Mouse (Mus musculus) stomach, embryonic 15.5 days (tissue): ENCODE measurements around the gene Myh3. TPM values are rescaled to one million over a fixed set of nuclear protein-coding genes. Genes with fewer than 3 reads are reported as not detected.
A peak's percentile ranks its signal among the peaks of the same experiment; 100 is the strongest.

Experiments used
- ATAC-seq: fragments of 200-750 bp; cut with Nextera tagmentation; 2 replicates; pipeline ENCODE4 v1.8.0; 2017; ENCODE audit warnings: low read depth, moderate number of reproducible peaks, moderate TSS enrichment; ENCODE audit not compliant: insufficient read depth, low FRiP score
- H3K27ac ChIP-seq: fragments of 300-500 bp; sonication (generic); 2 replicates; pipeline ENCODE4 v1.5.1; 2015; ENCODE audit warnings: mild to moderate bottlenecking, inconsistent platforms
- H3K27me3 ChIP-seq: fragments of 300-500 bp; sonication (generic); replicated peaks from 2 replicates; pipeline ENCODE4 v1.6.1; 2015; ENCODE audit warnings: inconsistent platforms
- H3K36me3 ChIP-seq: fragments of 300-500 bp; sonication (generic); 2 replicates; pipeline ENCODE4 v1.6.1; 2015; ENCODE audit warnings: inconsistent platforms
- H3K4me1 ChIP-seq: fragments of 300-500 bp; sonication (generic); 2 replicates; pipeline ENCODE4 v1.6.1; 2015; ENCODE audit warnings: inconsistent platforms
- H3K4me2 ChIP-seq: fragments of 300-500 bp; sonication (generic); 2 replicates; pipeline ENCODE4 v1.6.1; 2015; ENCODE audit warnings: mild to moderate bottlenecking, inconsistent platforms
- H3K4me3 ChIP-seq: fragments of 300-500 bp; sonication (generic); replicated peaks from 2 replicates; pipeline ENCODE4 v1.5.1; 2015; ENCODE audit warnings: inconsistent platforms
- H3K9ac ChIP-seq: fragments of 300-500 bp; sonication (generic); 2 replicates; pipeline ENCODE4 v1.6.1; 2015; ENCODE audit warnings: inconsistent platforms
- H3K9me3 ChIP-seq: fragments of 300-500 bp; sonication (generic); 2 replicates; pipeline ENCODE4 v1.6.1; 2016; ENCODE audit warnings: inconsistent platforms
- WGBS: fragments of 180-500 bp; shearing (Covaris S2); methylation state at CpG from one replicate; pipeline ENCODE4 v1.1.7; 2015; 5-methylcytosine and 5-hydroxymethylcytosine counted together
- polyA plus RNA-seq: library from polyadenylated mRNA; unstranded; fragments of >200 nt; fragmentation: Nextera tagmentation; extraction: Ambion mirVana; gene quantifications from 2 replicates; pipeline ENCODE4 v1.2.1, GENCODE M21; 2015

Gene Myh3
- polyA plus RNA-seq, 1 experiment from 2014 or later, result 1.0 TPM

DNA sequence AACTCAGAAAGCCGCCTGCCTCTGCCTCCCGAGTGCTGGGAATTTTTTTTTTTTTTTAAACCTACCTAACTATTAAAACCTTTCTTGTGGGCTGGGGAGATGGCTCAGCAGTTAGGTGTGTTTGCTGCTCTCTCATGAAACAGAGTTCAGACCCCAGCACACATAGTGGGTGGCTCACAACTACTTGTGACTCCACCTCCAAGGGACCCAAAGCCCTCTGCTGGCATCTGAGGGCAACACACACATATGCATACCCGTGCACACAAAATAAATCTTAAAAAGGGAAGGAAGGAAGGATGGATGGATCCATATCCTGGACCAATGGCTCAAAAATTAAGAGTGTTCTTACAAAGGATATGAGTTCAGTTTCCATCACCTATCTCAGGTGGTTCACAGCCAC lies 28.8 kb upstream of the Myh3 start:
- 83% methylated on average over 3 of the region's 3 CpGs for WGBS
- H3K9me3 ChIP-seq, result no peaks in the 10 kb centered on the region
- no peak for ATAC-seq
- no peak overlapping the region for H3K9ac ChIP-seq
- no peak overlapping the region for H3K4me3 ChIP-seq
- no peaks in the 10 kb centered on the region for H3K27me3 ChIP-seq
- H3K27ac ChIP-seq, result no peak overlapping the region
- H3K4me1 ChIP-seq, result peaks cover 12% of the 10 kb centered on the region
- H3K4me2 ChIP-seq, result no peak overlapping the region
- no peaks in the 10 kb centered on the region for H3K36me3 ChIP-seq

DNA sequence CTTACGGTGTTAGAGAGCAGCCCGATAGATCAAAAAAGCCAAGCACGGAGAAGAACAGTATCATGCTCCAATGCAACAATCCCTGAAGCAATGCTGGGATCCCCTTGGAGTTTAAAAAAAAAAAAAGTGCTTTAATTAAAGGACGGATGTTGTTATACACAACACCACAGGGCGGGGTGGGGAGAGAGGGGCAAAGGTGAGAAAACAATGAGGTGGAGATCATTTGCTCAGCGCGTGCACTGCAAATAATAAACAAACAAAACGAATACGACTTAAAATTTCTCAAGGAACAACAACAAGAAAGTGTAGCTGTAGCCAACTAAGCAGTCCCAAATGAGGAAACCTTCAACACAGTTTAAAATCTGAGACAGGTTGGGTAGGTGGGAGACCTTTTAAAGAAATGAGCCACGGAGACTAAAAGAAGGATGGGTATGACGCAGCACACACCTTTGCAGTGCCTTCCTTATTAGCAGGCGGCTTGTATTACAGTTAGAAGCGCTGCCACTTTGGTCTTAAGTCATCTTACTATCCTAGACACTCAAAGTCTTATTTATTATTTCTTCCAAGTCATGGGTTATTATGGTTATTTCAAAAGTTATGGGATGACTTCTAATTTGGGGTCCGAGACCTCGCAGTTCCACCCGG lies 26.3 kb upstream of the Myh3 start:
- Histone ChIP-seq H3K4me2 (peak overlapping the region; percentile 64), H3K4me3 (peak overlapping the region; percentile 73), H3K9me3 (no peaks in the 10 kb centered on the region), H3K4me1 (peaks cover 12% of the 10 kb centered on the region), H3K27me3 (no peaks in the 10 kb centered on the region), H3K36me3 (peaks cover 9% of the 10 kb centered on the region; the same call in 1 of the 2 replicates), H3K9ac (peak overlapping the region; percentile 62), H3K27ac (peak overlapping the region; percentile 80)
- WGBS, result 9% methylated on average over 16 of the region's 16 CpGs
- ATAC-seq, result no peak; the same call in 1 of the 2 replicates

DNA sequence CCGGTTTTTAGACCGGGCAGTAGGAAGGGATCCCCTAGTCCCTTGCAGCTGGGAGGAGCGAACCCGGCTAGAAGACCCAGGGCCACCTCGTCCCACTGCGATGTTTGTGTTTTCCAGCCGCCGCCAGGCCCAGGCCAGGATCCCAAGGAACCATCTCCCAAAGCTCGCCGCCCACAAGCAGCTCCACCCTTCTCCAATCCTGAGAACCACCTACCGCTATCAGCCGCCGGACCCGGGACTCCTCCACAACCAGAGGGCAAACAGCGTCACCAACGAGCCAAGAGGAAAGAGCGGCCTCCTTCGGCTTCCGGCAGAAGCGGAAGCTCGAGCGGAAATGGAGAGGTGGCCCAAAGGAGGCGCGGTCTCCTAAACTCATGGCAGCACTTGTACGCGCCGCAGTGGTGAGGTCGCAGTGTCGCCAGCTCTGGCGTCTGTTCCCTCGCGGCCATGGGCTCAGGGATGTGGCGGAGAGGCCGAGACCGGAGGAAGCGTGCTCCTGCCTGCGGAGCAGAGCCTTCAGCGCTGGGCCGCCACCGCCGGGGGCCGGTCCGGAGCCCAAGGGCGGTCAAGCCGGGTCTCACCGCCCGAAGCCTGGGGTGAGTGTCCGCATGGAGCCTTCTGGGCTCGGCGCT lies 25.7 kb upstream of the Myh3 start, which contains the start of the genes Adprm and Sco1:
TSS of gene Adprm (minus strand) at position 274 of the 632 bp plus-strand sequence.
TSS of gene Sco1 (plus strand) at position 350 of the 632 bp plus-strand sequence.
- H3K27ac ChIP-seq, result peak within 1 kb of the TSS; percentile 80
- H3K36me3 ChIP-seq, result peaks cover 15% of the 10 kb centered on the region
- H3K27me3 ChIP-seq, result no peaks in the 10 kb centered on the region
- peak within 1 kb of the TSS; percentile 62 for H3K9ac ChIP-seq
- H3K9me3 ChIP-seq, result no peaks in the 10 kb centered on the region
- WGBS, result under 1% methylated on average over 50 of the region's 50 CpGs
- ATAC-seq, result peak; percentile 90
- H3K4me2 ChIP-seq, result peak within 1 kb of the TSS; percentile 64
- peak within 1 kb of the TSS; percentile 73 for H3K4me3 ChIP-seq
- H3K4me1 ChIP-seq, result peaks cover 12% of the 10 kb centered on the region

DNA sequence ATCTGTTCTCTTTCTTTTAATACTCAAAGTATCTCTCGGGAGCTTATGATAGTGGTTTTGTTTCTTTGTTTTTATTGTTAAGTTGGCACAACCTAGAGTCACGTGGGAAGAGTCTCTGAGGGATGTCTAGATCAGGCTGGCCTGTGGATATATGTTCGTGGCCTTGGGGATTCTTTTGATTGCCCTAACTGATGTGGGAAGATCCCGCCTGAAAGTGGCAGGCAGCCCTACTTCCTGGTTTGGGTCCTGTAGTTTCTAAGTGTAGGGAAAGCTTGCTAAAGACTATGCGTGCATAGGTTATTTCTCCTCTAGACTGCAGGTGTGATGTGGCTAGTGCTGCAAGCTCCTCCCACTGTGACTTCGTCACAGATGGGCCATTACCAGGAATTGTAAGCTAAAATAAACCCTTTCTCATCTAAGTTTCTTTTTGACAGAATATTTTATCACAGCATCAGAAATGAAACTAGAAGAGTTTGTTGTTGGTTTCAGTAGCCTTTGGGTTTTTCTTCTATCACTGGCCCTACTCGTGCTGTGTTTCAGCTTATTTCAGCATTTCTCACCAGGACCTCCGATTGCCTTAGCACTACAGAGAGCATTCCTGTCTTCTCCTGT lies 23.2 kb upstream of the Myh3 start:
- 89% methylated on average over 8 of the region's 8 CpGs for WGBS
- H3K4me2 ChIP-seq, result no peak overlapping the region
- no peak overlapping the region for H3K27ac ChIP-seq
- H3K27me3 ChIP-seq, result no peaks in the 10 kb centered on the region
- H3K36me3 ChIP-seq, result peaks cover 27% of the 10 kb centered on the region
- H3K9me3 ChIP-seq, result no peaks in the 10 kb centered on the region
- no peak overlapping the region for H3K9ac ChIP-seq
- peaks cover 12% of the 10 kb centered on the region for H3K4me1 ChIP-seq
- H3K4me3 ChIP-seq, result no peak overlapping the region
- no peak for ATAC-seq

DNA sequence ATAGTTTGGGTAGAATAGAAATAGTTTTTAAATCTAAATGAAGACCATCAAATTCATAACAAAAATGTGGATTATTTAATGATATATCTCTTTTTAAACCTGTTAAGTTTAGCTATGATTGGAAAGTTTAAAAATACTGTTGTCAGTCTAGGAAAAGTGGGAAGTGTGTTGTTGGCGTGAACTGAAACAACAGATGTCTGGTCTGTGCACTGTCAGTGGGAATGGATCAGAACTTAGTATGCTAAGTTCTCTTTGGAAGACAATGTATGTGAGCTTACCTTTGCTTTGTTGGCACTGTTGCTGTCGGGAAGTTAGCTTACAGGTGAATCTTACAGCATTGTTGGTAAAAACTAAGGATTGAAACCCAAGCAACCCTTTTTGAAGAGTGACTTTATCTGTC lies 16.8 kb upstream of the Myh3 start:
- no peak overlapping the region for H3K4me3 ChIP-seq
- H3K27ac ChIP-seq, result no peak overlapping the region
- H3K36me3 ChIP-seq, result peaks cover 50% of the 10 kb centered on the region
- H3K4me1 ChIP-seq, result no peaks in the 10 kb centered on the region
- no peak for ATAC-seq
- no peak overlapping the region for H3K9ac ChIP-seq
- no peaks in the 10 kb centered on the region for H3K27me3 ChIP-seq
- WGBS, result 90% methylated on average over 2 of the region's 2 CpGs
- H3K9me3 ChIP-seq, result no peaks in the 10 kb centered on the region
- no peak overlapping the region for H3K4me2 ChIP-seq

DNA sequence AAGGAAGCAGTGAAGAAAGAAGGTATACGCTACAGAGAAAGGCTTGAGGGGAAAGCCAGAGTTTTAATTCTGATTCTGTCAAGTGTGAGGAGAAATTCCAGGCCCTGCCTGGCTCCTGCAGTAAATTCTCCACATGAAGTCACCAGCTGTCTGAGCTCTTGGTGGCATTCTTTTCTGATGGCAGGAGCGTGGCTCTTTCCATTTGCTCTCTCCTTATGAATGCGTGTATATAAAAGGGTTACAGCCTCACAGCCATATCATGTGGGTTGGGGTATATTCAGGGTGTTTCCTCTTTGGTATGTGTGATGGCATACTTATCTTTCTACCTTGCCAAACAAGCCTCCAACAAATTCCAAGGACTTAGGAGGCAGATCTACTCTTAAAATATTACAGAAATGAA lies 15.4 kb upstream of the Myh3 start:
- Histone ChIP-seq H3K27me3 (no peaks in the 10 kb centered on the region), H3K27ac (no peak overlapping the region), H3K4me2 (no peak overlapping the region), H3K4me3 (no peak overlapping the region), H3K4me1 (no peaks in the 10 kb centered on the region), H3K9me3 (no peaks in the 10 kb centered on the region), H3K9ac (no peak overlapping the region), H3K36me3 (peaks cover 39% of the 10 kb centered on the region)
- WGBS, result 89% methylated on average over 3 of the region's 3 CpGs
- no peak for ATAC-seq

DNA sequence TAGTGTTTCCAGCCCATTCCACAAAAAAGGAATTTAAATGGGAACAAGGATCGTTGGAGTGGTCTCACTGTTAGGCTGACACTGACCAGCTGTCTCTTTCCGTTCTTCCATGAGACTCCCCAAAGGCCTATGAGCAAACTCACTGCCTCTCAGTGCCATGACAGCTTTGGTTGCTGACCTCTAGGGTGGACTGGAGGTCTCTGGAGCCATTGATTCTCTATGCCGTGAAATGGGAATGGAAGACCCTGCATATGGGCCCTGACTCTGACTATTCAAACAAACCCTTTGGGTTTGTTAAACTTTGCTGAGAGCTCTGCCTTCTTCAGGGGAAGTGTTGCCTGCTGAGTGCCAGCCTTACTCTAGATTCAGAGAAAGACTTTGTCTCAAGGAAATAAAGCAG lies 10.4 kb upstream of the Myh3 start:
- Histone ChIP-seq H3K9me3 (no peaks in the 10 kb centered on the region), H3K4me1 (no peaks in the 10 kb centered on the region), H3K4me2 (no peak overlapping the region), H3K27me3 (no peaks in the 10 kb centered on the region), H3K27ac (no peak overlapping the region), H3K9ac (no peak overlapping the region), H3K4me3 (no peak overlapping the region), H3K36me3 (peaks cover 27% of the 10 kb centered on the region)
- 72% methylated on average over 3 of the region's 3 CpGs for WGBS
- ATAC-seq, result no peak

DNA sequence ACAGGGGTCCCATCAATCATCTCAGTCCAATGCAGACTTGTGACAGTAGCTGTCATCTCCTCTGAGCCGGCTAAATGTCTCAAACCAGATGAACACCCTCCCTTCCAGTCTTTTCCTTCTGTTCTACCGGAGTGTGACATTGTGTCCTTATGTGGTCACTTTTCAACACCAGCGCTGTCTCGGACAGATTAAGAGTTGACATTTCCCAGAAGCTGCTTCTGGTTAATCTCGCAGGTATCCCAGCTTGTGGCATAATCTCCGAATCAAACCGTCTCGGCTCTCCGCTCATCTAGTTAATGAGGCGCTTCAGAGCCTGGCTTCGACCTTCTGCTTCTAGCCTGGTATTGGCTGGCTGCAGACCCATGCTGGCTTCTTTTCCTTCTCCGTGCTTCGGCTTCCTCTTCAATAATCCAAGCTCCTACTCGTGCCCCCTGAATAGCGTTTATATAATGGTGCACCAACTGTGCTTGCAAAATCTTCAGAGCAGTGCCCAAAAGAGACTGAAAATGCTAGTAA lies 5.4 kb upstream of the Myh3 start:
- Histone ChIP-seq H3K4me1 (no peaks in the 10 kb centered on the region), H3K4me3 (no peak overlapping the region), H3K36me3 (no peaks in the 10 kb centered on the region), H3K9ac (no peak overlapping the region), H3K27ac (no peak overlapping the region), H3K4me2 (no peak overlapping the region), H3K9me3 (no peaks in the 10 kb centered on the region), H3K27me3 (no peaks in the 10 kb centered on the region)
- no peak for ATAC-seq
- 80% methylated on average over 15 of the region's 15 CpGs for WGBS

DNA sequence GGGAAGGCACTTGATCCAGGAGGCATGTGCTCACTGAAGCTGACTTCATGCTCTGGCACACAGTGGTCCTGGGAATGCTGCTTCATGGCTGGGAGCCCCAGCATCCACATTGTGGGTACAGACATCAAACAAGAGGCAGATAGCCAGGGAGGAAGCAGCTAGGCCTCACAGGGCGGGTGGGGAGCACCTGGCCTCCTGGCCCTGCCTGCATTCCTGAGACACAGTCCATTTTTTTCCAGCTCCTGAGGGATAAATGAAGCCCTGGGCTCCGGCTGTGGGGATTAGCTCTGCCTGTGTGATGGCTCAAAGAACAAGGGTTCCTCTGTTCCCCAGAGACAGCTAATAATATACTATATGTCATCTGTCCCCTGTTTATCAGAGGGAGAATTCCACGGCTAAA lies 3.1 kb upstream of the Myh3 start:
- Histone ChIP-seq H3K4me1 (no peaks in the 10 kb centered on the region), H3K36me3 (no peaks in the 10 kb centered on the region), H3K9me3 (no peaks in the 10 kb centered on the region), H3K4me3 (no peak overlapping the region), H3K27ac (no peak overlapping the region), H3K9ac (no peak overlapping the region), H3K27me3 (no peaks in the 10 kb centered on the region), H3K4me2 (no peak overlapping the region)
- 29% methylated on average over 3 of the region's 3 CpGs for WGBS
- ATAC-seq, result no peak

DNA sequence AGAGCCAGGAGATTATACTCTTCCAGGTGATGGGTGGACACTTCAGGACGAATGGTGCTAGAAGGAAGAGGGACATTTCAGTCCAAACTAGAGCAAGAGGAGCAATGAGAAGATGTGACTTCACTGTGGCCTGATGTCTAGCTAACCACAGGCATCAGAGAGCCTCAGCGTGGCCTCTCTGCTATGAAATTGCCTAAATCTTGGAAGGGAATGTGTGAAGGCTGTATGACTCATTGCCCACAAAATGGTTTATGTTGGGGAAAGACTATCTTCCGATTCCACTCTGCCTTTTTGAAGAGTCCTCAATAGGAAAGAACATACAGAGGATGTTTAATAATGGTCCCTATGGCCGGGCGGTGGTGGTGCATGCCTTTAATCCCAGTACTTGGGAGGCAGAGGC lies 1.3 kb upstream of the Myh3 start:
- 83% methylated on average over 5 of the region's 5 CpGs for WGBS
- no peak for ATAC-seq
- Histone ChIP-seq H3K4me2 (no peak overlapping the region), H3K9ac (no peak overlapping the region), H3K9me3 (no peaks in the 10 kb centered on the region), H3K27me3 (no peaks in the 10 kb centered on the region), H3K27ac (no peak overlapping the region), H3K36me3 (no peaks in the 10 kb centered on the region), H3K4me3 (no peak overlapping the region), H3K4me1 (no peaks in the 10 kb centered on the region)

DNA sequence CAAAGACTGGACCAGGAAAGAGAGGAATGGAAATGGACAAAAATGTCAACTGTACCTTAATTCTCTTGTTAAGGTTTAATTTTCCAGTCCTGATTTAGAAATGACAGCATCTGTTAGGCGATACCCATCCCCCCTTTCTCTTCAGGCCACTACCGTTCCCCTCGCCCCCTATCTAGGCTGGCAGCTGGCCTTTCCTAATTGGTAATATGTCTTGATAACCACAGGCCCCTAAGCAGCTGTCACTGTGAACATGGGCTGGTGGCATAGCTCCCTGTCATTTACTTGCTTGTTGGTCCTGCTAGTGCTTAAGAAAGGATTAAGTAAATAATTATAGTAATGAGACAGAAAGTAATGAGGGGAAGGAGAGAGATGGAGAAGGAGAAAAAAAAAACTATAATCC lies 665 bp upstream of the Myh3 start:
- Histone ChIP-seq H3K4me2 (no peak overlapping the region), H3K9me3 (no peaks in the 10 kb centered on the region), H3K27ac (no peak overlapping the region), H3K4me3 (no peak overlapping the region), H3K4me1 (no peaks in the 10 kb centered on the region), H3K36me3 (no peaks in the 10 kb centered on the region), H3K27me3 (no peaks in the 10 kb centered on the region), H3K9ac (no peak overlapping the region)
- ATAC-seq, result no peak
- 48% methylated on average over 3 of the region's 3 CpGs for whole genome bisulfite sequencing

DNA sequence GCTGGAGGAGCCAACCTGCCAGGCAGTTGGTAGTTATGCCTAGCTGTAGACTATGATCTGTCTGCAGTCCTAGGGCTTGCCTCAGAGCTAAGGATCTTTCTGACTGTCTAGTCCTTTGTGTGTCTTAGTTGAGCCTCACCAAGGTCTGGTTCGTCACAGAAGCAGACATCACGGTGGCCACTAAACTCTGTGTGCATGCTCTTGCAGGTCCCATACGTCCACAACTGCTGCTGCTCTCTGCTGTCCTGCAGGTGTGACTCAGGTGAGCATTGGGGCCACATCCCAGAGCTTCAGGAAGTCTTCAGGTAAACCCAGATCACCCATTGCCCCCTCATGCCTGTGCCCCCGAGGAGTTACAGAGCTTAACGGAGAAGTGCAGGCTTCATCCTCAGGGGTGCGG lies 788 bp downstream of the Myh3 start:
- Histone ChIP-seq H3K4me3 (no peak overlapping the region), H3K27ac (no peak overlapping the region), H3K9me3 (no peaks in the 10 kb centered on the region), H3K27me3 (peaks cover 9% of the 10 kb centered on the region), H3K9ac (no peak overlapping the region), H3K4me2 (no peak overlapping the region), H3K36me3 (no peaks in the 10 kb centered on the region), H3K4me1 (no peaks in the 10 kb centered on the region)
- ATAC-seq, result no peak
- 87% methylated on average over 6 of the region's 6 CpGs for WGBS
